Mouse (Mus musculus) embryonic facial prominence, embryonic 13.5 days (tissue): ENCODE data around the gene Sema4c. TPM values are rescaled to one million over a fixed set of nuclear protein-coding genes. Genes with fewer than 3 reads are reported as not detected.
A peak's percentile ranks its signal among the peaks of the same experiment; 100 is the strongest.

Experiments used
- ATAC-seq: fragments of 200-750 bp; cut with Nextera tagmentation; 2 replicates; pipeline ENCODE4 v1.8.0; 2017; ENCODE audit warnings: low read depth; ENCODE audit not compliant: insufficient number of reproducible peaks, insufficient read depth, low FRiP score, low TSS enrichment
- H3K27ac ChIP-seq: fragments of 300-500 bp; sonication (generic); 2 replicates; pipeline ENCODE4 v1.5.1; 2015; ENCODE audit warnings: moderate library complexity, mild to moderate bottlenecking, inconsistent platforms
- H3K27me3 ChIP-seq: fragments of 300-500 bp; sonication (generic); 2 replicates; pipeline ENCODE4 v1.6.1; 2015; ENCODE audit warnings: mild to moderate bottlenecking, inconsistent platforms
- H3K36me3 ChIP-seq: fragments of 300-500 bp; sonication (generic); 2 replicates; pipeline ENCODE4 v1.6.1; 2015; ENCODE audit warnings: mild to moderate bottlenecking, inconsistent platforms
- H3K4me1 ChIP-seq: fragments of 300-500 bp; sonication (generic); 2 replicates; pipeline ENCODE4 v1.6.1; 2015; ENCODE audit warnings: inconsistent platforms
- H3K4me2 ChIP-seq: fragments of 300-500 bp; sonication (generic); 2 replicates; pipeline ENCODE4 v1.6.1; 2015; ENCODE audit warnings: moderate library complexity, mild to moderate bottlenecking, inconsistent platforms
- H3K4me3 ChIP-seq: fragments of 300-500 bp; sonication (generic); 2 replicates; pipeline ENCODE4 v1.5.1; 2015; ENCODE audit warnings: mild to moderate bottlenecking, inconsistent platforms
- H3K9ac ChIP-seq: fragments of 300-500 bp; sonication (generic); 2 replicates; pipeline ENCODE4 v1.6.1; 2015; ENCODE audit warnings: mild to moderate bottlenecking, inconsistent platforms
- H3K9me3 ChIP-seq: fragments of 300-500 bp; sonication (generic); 2 replicates; pipeline ENCODE4 v1.6.1; 2016; ENCODE audit warnings: inconsistent platforms
- WGBS: fragments of 180-500 bp; shearing (Covaris S2); methylation state at CpG from one replicate; pipeline ENCODE4 v1.1.7; 2015; ENCODE audit warnings: mixed read lengths; 5-methylcytosine and 5-hydroxymethylcytosine counted together
- polyA plus RNA-seq: library from polyadenylated mRNA; unstranded; fragments of >200 nt; fragmentation: Nextera tagmentation; extraction: Ambion mirVana; gene quantifications from 2 replicates; pipeline ENCODE4 v1.2.1, GENCODE M21; 2015

The Sema4c gene
- polyA plus RNA-seq, 1 experiment from 2014 or later: 22.5 TPM

DNA sequence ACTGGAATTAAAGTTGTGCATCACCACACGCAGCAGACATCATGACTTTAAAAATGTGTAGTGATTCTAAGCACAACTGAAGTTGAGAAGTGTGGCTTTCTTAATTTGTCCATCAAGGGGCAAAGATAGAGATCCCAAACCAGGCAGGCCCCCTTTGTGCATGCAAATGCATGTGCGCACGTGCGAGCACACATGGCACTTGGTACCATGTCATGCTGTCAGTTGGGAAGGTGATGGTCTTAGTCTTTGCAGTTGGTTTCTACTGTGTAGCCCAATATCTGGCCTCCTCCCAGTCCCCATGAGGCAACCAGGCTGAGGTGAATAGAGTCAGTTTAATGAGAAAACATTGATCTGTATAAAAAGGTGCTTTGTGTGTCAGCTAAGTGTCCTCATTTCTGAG lies 28.3 kb downstream of the Sema4c start:
- Histone ChIP-seq H3K27ac (no peak overlapping the region), H3K4me2 (no peak overlapping the region), H3K36me3 (peaks cover 33% of the 10 kb centered on the region), H3K9ac (no peak overlapping the region), H3K9me3 (no peaks in the 10 kb centered on the region), H3K4me1 (peaks cover 16% of the 10 kb centered on the region; the same call in 1 of the 2 replicates), H3K4me3 (no peak overlapping the region), H3K27me3 (no peaks in the 10 kb centered on the region)
- WGBS: 93% methylated on average over 4 of the region's 4 CpGs
- no peak for ATAC-seq

GRCm38 (mm10) chr1:36529274-36529673 lies 28.9 kb downstream of the Sema4c start:
- Histone ChIP-seq H3K4me2 (no peak overlapping the region), H3K4me1 (peaks cover 13% of the 10 kb centered on the region; the same call in 1 of the 2 replicates), H3K27ac (no peak overlapping the region), H3K4me3 (no peak overlapping the region), H3K9ac (no peak overlapping the region), H3K36me3 (peaks cover 39% of the 10 kb centered on the region), H3K9me3 (no peaks in the 10 kb centered on the region), H3K27me3 (no peaks in the 10 kb centered on the region)
- 78% methylated on average over 4 of the region's 4 CpGs for WGBS
- ATAC-seq: no peak

DNA sequence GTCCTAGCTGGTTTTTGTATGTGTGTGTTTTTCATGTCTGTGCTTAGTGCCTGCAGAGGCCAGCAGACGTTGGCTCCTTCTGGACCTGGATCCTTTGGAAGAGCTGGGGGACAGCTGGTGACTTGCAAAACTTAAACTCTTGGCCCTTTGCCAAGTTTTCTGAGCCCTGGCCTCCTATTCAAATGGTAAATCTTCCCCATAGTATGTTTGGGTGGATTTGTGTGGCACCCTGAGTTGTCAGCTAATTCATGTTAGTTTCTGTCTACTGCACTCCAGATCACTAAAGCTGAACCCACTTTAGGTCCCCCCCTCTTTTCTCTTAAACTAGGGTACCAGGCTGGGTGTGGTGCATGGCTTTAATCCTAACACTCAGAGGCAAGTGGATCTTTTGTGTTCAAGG lies 29.8 kb downstream of the Sema4c start:
- no peak overlapping the region for H3K9ac ChIP-seq
- H3K4me3 ChIP-seq: no peak overlapping the region
- peak overlapping the region; percentile 44; the same call in 1 of the 2 replicates for H3K27ac ChIP-seq
- 25% methylated on average over 1 of the region's 1 CpGs for WGBS
- no peak for ATAC-seq
- no peak overlapping the region for H3K4me2 ChIP-seq
- H3K27me3 ChIP-seq: no peaks in the 10 kb centered on the region
- no peaks in the 10 kb centered on the region for H3K9me3 ChIP-seq
- peaks cover 4% of the 10 kb centered on the region; the same call in 1 of the 2 replicates for H3K4me1 ChIP-seq
- peaks cover 48% of the 10 kb centered on the region for H3K36me3 ChIP-seq

DNA sequence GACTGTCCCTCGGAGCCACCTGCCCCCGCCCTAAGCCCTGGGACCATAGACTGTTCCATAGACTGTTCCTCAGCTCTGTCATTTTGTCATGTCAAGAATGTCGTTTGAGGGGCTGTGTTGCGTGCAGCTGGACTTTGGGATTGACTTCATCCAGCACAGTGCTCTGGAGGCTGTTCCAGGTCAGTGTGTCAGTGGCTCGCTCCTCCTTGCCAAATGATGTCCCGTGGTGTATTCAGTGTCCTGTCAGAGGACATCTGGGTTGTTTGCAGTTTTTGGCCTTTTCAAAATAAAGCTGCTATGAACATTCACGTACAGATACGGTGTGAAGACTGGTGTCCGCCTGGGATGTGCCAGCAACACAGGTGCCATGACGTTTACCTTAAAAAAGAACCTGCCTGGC lies 31.2 kb downstream of the Sema4c start:
- H3K36me3 ChIP-seq: peaks cover 62% of the 10 kb centered on the region

DNA sequence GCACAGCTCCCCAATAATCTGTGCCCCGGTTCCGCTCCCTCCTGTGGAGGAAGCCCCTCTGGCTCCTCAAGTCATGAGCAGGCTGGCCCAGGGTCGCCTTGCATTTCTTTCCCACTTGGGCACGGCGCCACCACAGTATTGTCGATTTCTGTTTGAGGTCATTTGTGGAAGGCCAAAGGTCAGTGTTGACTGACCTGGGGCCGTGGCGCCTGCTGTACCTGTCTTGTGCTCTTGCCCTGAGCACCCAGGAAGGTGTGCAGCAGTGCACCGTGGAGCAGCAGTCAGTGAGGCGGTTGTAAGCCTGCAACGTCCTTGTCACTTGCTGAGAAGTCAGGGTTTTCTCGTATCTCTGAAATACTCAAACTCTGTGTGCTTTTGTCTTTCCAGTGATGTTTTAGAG lies 32.4 kb downstream of the Sema4c start:
- ATAC-seq: no peak
- Histone ChIP-seq H3K27ac (no peak overlapping the region), H3K4me2 (no peak overlapping the region), H3K27me3 (no peaks in the 10 kb centered on the region), H3K36me3 (peaks cover 64% of the 10 kb centered on the region), H3K4me1 (peaks cover 4% of the 10 kb centered on the region; the same call in 1 of the 2 replicates), H3K4me3 (no peak overlapping the region), H3K9ac (no peak overlapping the region), H3K9me3 (no peaks in the 10 kb centered on the region)
- 86% methylated on average over 12 of the region's 12 CpGs for WGBS

More for the DNA sequence above, 31.2 kb downstream of the Sema4c start:
- Histone ChIP-seq H3K4me3 (no peak overlapping the region), H3K4me1 (peaks cover 4% of the 10 kb centered on the region; the same call in 1 of the 2 replicates), H3K27me3 (no peaks in the 10 kb centered on the region), H3K9ac (no peak overlapping the region), H3K27ac (no peak overlapping the region), H3K9me3 (no peaks in the 10 kb centered on the region), H3K4me2 (no peak overlapping the region)
- 91% methylated on average over 10 of the region's 10 CpGs for WGBS
- ATAC-seq: no peak

GRCm38 (mm10) chr1:36524058-36524457 lies 34.1 kb downstream of the Sema4c start:
- Histone ChIP-seq H3K4me1 (peaks cover 4% of the 10 kb centered on the region; the same call in 1 of the 2 replicates), H3K27ac (no peak overlapping the region), H3K9me3 (no peaks in the 10 kb centered on the region), H3K36me3 (peaks cover 81% of the 10 kb centered on the region), H3K27me3 (no peaks in the 10 kb centered on the region), H3K9ac (no peak overlapping the region), H3K4me2 (no peak overlapping the region), H3K4me3 (no peak overlapping the region)
- ATAC-seq: no peak
- 89% methylated on average over 5 of the region's 5 CpGs for WGBS

- H3K4me1 ChIP-seq: peaks cover 2% of the 10 kb centered on the region; the same call in 1 of the 2 replicates
- peaks cover 87% of the 10 kb centered on the region for H3K36me3 ChIP-seq
- no peak overlapping the region for H3K9ac ChIP-seq
- no peak overlapping the region for H3K4me3 ChIP-seq
- ATAC-seq: no peak
- WGBS: 77% methylated on average over 9 of the region's 9 CpGs
- no peak overlapping the region for H3K4me2 ChIP-seq
- H3K27ac ChIP-seq: no peak overlapping the region
- no peaks in the 10 kb centered on the region for H3K27me3 ChIP-seq
- H3K9me3 ChIP-seq: no peaks in the 10 kb centered on the region
Measured at GRCm38 (mm10) chr1:36523332-36524013, 34.7 kb downstream of the Sema4c start.

- peaks cover 96% of the 10 kb centered on the region for H3K36me3 ChIP-seq
- H3K4me3 ChIP-seq: no peak overlapping the region
- WGBS: 90% methylated on average over 7 of the region's 7 CpGs
- H3K27ac ChIP-seq: no peak overlapping the region
- H3K9me3 ChIP-seq: no peaks in the 10 kb centered on the region
- no peak for ATAC-seq
- no peaks in the 10 kb centered on the region for H3K4me1 ChIP-seq
- no peak overlapping the region for H3K9ac ChIP-seq
- H3K4me2 ChIP-seq: no peak overlapping the region
- no peaks in the 10 kb centered on the region for H3K27me3 ChIP-seq
Measured at GRCm38 (mm10) chr1:36522210-36522609, 35.9 kb downstream of the Sema4c start.

DNA sequence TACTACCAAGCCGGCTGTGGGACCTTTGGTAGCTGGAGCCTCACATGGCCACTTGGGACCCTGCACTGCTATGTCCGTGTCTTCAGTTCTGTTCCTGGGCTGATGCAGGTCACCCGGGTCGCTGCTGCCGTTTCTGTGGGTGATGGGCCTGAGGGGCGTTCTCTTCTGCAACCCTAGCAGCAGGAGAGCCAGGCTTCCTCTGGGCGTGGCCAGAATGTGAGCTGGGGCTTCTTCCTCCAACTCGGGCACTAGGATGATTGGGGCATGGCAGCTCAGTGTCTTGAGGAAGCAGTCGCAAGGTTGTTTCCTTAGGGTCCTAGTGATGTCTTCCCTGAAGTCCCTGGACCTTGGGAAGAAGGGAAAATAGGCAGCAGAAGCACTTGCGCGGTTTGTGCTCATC lies 38.5 kb downstream of the Sema4c start:
- WGBS: 83% methylated on average over 11 of the region's 11 CpGs
- Histone ChIP-seq H3K27me3 (no peaks in the 10 kb centered on the region), H3K36me3 (peaks cover 82% of the 10 kb centered on the region), H3K9me3 (no peaks in the 10 kb centered on the region), H3K4me1 (peaks cover 13% of the 10 kb centered on the region), H3K9ac (no peak overlapping the region), H3K27ac (no peak overlapping the region), H3K4me3 (no peak overlapping the region), H3K4me2 (no peak overlapping the region)
- no peak for ATAC-seq

- no peak overlapping the region for H3K27ac ChIP-seq
- no peaks in the 10 kb centered on the region for H3K27me3 ChIP-seq
- peaks cover 74% of the 10 kb centered on the region for H3K36me3 ChIP-seq
- 76% methylated on average over 3 of the region's 3 CpGs for WGBS
- peaks cover 27% of the 10 kb centered on the region for H3K4me1 ChIP-seq
- ATAC-seq: no peak
- H3K9me3 ChIP-seq: no peaks in the 10 kb centered on the region
- H3K9ac ChIP-seq: peak overlapping the region; percentile 46; the same call in 1 of the 2 replicates
- H3K4me2 ChIP-seq: no peak overlapping the region
- H3K4me3 ChIP-seq: no peak overlapping the region
Measured at GRCm38 (mm10) chr1:36518259-36518658, 39.9 kb downstream of the Sema4c start.

GRCm38 (mm10) chr1:36513718-36514117 lies 44.4 kb downstream of the Sema4c start:
- ATAC-seq: no peak
- peak overlapping the region; percentile 96 for H3K4me2 ChIP-seq
- H3K9ac ChIP-seq: no peak overlapping the region
- no peaks in the 10 kb centered on the region for H3K27me3 ChIP-seq
- H3K4me3 ChIP-seq: peak overlapping the region; percentile 75
- peaks cover 28% of the 10 kb centered on the region for H3K36me3 ChIP-seq
- H3K9me3 ChIP-seq: no peaks in the 10 kb centered on the region
- peaks cover 33% of the 10 kb centered on the region for H3K4me1 ChIP-seq
- H3K27ac ChIP-seq: no peak overlapping the region
- 52% methylated on average over 2 of the region's 2 CpGs for WGBS

- H3K9ac ChIP-seq: peak overlapping the region; percentile 87
- peaks cover 33% of the 10 kb centered on the region for H3K4me1 ChIP-seq
- ATAC-seq: no peak
- H3K4me3 ChIP-seq: peak overlapping the region; percentile 75
- H3K9me3 ChIP-seq: no peaks in the 10 kb centered on the region
- WGBS: 7% methylated on average over 1 of the region's 1 CpGs
- H3K36me3 ChIP-seq: peaks cover 24% of the 10 kb centered on the region
- H3K27ac ChIP-seq: no peak overlapping the region
- H3K4me2 ChIP-seq: peak overlapping the region; percentile 96
- no peaks in the 10 kb centered on the region for H3K27me3 ChIP-seq
Measured at GRCm38 (mm10) chr1:36513310-36513709, 44.8 kb downstream of the Sema4c start.
